Mouse (Mus musculus): Measurements from ENCODE around the gene Tcp11.

Gene Tcp11

DNA sequence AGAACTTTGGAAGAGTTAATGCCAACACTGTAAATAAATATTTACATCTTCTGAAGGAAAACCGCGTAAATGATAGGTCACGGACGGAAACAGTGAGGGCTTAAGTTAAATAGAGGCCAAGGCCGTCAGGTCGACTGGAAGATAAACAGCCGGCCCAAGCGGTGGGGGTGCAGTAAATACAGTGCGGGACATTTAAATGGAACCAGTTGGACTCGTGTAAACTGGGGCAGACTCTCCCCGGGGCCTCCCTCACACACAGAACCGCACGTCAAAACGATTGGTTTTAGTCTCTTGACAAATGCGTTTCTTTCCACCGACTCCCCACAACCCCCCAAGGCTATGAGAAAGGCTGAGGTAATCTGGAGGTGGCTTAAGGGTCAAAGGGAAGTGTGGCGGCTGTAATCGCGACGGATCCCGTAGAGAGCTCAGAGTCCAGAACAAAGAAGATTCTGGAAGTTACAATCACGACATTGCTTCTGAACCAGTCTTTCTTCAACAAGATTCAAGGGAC lies 4.0 kb upstream of the Tcp11 start:
- no peak for DNase-seq (ENCODE audit: low read depth)

DNA sequence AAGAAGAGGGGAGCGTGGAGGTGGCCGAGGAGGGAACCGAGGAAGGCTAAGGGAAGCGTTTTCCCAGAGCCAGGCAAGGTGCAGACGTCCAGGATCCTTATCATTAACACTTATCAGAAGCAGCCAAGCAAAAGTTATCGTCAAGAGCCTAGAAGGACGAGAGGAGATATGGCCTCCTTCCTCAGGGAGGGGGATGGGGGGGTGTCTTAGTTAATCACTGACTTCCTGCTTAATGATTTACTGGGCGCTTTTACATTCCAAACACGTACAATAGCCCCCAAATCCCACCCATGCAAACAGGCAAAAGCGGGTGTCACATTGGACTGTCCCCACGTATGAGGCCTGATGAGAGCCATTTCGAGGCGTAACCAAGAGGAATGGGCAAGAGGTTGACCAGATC lies 2.4 kb upstream of the Tcp11 start:
- no peak for DNase-seq (ENCODE audit: low read depth)

DNA sequence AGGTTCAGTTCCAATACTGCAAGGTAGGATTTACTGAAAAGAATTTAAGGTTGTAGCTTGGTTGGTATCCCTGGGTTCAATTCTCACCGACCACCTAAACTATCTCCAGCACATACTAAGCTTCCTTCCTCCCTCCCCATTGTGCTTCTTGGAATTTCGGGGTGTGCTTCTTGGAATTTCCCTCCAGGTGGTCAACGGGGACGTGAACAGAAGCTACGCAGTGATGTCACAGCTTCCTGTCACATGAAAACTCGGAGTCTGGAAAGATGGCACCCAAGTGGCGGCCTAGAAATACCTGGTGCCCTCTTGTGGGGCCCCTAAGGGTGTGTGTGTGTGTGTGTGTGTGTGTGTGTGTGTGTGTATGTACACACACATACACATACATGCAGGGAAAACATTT lies 1.4 kb upstream of the Tcp11 start:
- no peak for DNase-seq (ENCODE audit: low read depth)

DNA sequence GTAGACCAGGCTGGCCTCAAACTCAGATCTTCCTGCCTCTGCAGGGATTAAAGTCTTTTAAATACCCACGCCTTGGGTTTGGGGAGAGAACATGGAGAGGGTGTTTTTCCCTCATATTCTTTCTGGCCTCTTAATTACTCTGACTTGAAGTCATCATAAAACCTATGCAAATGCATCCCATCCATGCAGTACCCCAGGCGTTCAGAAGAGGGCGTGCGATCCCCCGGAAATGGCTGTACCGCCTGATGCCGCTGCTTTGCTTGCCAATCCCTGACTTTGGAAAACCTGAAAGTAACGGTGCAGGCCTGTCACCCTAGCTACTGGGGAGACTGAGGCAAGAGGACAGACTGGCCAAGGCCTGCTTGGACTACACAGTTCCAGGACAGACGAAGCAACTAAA lies 946 bp upstream of the Tcp11 start:
- DNase-seq (ENCODE audit: low read depth) = peak; percentile 30

DNA sequence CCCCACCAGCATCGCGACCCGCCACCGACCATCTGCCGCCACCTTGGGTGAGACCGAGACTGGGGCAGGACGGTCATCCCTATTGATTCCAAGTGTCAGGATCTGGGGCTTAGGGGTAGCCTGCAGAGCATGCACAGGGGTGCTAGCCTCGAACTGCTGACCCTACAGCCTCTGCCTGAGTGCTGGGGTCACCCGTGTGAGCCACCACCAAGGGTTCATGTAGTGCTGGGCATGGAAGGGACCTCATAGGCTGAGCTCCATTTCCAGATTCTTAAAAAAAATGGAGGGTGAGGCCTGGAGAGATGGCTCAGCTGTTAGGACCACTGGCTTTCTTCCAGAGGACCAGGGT lies 352 bp upstream of the Tcp11 start:
- no peak for DNase-seq (ENCODE audit: low read depth)

DNA sequence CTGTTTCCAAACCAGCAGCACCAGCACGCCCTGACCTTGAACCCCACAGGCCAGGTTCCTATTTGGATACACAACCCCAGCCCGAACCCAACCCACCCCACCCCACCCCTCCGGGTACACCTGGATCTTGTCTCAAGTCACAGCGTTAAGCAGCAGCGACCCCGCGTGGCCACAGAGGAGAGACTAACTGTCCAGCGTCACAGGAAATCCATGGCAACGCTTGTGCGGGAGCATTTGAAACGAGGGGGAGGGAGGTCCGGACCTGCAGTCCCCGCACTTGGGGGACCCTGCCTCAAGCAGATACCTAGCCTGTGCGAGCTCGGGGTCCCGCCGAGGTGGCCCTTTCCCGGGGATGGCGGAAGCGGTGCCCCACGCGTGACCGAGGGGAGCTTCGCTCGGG lies 821 bp downstream of the Tcp11 start:
- DNase-seq (ENCODE audit: low read depth) = peak; percentile 90

DNA sequence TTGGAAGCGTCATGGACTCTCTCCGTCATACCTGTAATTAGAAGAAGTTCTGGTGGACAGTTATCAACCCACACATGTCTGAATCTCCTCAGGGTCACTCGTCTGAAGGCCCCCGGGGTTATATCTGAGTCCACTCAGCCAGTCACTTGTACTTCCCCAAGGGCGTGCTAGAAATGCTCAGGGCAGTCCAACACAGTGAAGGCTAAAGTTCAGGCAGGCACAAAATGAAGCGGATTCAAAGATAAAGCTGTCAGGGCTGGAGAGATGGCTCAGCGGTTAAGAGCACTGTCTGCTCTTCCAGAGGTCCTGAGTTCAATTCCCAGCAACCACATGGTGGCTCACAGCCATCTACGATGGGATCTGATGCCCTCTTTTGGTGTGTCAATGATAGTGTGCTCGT lies 2.4 kb downstream of the Tcp11 start:
- no peak for DNase-seq (ENCODE audit: low read depth)

DNA sequence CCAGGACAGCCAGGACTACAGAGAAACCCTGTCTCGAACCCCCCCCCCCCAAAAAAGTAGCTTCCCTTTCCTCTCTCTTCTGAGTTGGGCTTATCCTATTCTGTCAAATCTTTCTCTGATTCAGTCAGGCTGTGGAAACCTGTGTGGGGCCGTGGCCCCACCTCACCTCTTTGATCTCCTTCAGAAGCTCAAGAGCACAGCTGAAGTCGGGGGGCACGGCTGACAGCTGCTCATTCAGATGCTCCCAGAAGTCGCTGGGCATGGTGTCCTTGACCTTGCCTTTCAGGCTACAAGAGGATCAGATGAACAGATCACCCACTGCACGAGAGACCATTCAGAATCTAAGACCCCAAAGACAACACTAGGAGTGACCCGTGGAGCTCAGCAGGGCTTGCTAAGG lies 6.0 kb downstream of the Tcp11 start:
- DNase-seq (ENCODE audit: low read depth) = no peak

DNA sequence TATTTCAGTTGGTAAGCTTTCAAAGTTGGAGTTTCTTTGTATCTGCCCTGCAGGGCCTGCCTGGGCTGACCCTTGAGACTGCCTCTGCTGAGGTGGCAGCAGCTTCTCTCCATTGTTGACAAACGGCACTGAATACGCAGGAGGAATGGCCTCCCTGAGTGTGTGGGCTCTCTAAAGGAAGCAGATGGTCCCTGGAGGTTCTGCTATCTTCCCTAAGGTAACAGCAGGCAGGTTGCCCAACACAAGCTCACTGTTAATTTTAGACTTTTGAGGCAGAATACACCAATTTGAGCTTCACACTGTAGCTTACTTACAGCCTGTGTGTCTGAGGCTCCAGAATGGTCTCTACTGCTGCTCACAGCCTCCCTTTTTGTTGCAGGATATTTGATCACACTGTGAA lies 7.7 kb downstream of the Tcp11 start:
- DNase-seq (ENCODE audit: low read depth) = no peak

DNA sequence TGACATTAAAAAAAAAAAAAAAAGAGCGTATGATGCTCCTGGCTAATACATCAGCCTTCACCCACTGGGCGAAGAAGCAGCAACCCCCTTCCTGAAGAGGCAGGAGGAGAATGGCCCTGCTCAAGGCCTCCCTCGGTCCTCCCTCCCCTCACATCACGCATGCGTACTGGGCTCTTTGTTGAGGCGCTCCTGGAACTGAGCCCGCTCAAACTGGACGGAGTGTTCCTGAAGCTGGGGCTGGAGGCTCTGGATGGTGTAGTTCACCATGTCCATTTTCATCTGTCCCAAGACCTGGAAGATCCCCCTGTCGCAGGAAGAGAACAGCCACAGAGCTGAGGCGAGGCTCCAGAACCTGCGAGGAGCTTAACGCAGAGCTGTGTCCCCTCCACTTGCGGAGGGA lies 10.2 kb downstream of the Tcp11 start:
- no peak for DNase-seq (ENCODE audit: low read depth)

DNA sequence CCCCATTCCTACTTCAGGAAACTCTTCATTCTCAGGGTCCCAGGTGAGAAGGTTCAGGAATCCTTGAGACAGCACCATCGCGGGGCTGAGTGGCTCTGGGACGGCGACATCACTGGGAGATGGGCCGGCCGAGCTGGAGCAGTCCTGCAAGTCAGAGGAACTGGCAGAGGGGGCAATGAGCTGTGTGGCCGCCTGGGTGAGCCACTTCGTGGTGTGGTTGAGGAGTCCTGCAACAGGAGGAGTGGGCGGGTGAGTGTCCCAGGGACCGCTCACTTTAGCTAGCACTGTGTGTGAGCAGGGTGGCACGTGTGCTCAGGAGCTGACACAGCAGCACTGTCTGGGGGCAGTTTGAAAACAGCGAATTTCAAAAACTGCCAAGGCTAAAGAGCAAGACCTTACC lies 11.0 kb downstream of the Tcp11 start:
- no peak for DNase-seq (ENCODE audit: low read depth)

DNA sequence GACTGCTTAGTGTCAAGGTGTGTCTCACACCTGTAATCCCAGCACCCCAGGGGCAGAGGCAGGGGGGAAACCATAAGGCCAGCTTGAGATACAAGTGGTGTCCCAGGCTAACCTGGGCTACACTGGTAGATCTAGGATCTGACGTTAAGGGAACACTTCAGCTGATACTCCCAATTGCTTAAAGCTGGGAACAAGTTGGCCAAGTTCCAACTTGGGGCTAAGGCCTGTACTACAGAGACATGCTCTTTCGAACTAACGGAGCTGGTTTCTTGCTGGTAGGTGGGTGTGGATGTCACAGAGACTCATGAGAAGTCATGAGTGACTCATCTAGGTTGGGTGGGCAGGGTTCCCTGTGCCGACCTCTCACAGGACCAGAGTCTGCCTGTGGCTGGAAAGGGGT lies 13.1 kb downstream of the Tcp11 start:
- DNase-seq (ENCODE audit: low read depth) = peak; percentile 48

DNA sequence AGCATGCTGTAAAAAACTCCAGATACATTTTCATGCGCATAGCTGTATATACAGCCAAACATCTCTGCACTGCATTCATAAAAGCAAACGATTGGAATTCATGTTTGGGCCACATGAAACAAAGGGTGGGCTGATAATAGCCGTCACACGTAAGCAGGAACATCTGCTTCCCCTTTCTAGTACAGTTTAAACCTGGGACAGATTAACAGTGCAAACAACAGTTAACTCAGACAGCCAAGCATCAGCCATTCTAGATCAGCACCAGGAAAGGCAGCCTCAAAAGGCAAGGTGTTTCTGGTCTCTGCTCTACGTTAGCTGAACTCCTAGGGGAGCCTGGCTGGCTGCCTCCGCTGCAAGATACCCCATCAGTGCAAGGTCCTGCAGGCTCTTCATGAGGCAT lies 17.3 kb downstream of the Tcp11 start:
- DNase-seq (ENCODE audit: low read depth) = no peak

DNA sequence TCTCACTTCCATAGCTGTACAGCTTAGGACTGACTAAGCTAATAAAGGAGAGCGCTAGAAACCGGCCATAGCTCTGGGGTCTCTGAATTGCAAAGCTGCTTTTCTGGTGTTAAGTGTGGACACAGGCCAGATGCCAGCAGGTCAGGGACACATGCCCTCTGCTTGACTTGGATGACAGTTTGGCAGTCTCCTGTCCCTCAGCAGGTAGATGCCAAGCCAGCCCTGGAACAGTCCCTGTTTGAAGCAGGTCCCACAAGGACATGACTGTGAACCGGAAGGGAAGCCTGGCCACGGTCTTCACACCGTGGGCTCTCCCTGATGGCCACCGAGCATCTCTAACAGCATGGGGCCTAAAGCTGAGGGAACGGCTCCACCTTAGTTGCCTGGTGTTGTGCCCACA lies 17.7 kb downstream of the Tcp11 start:
- DNase-seq (ENCODE audit: low read depth) = no peak

DNA sequence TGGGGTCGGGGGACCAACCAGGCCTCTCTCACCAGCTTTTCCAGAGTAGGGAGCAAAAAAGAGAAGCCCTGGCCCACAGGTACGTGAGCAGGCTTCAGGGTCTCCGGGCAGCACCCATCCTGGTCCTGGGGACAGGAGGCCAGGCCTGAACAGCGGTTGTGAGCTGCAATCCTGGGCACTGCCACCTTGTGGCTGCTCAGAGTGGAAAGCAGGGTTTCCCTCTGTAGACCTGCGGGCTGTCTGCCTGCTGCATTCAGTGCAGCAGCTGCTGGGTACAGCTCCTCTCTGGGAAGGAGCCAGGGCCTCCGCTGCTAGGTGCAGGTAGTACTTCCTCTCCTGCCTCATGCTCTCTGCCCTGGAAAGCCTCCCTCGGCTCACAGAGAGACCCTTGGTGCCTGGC lies 19.0 kb downstream of the Tcp11 start:
- peak; percentile 68 for DNase-seq (ENCODE audit: low read depth)

DNA sequence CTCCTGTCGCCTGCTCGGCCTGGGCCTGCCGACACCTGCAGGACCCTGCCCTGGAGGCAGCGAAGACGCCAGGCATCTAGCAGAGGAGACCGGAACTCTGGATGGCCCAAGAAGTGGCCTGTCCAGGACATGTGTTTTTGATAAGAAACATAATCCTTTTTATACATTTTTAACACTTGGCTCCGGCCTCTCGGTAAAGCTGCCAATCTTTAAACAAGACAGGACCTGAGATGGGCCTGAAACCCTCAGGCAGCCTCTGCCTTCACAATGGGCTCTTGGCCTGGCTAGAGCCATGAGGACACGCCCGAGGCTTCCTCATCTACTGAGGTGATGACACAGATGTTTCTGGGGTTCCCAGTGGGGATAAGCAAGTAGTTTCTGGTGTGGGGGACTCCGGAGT lies 19.8 kb downstream of the Tcp11 start:
- DNase-seq (ENCODE audit: low read depth) = peak; percentile 79

DNA sequence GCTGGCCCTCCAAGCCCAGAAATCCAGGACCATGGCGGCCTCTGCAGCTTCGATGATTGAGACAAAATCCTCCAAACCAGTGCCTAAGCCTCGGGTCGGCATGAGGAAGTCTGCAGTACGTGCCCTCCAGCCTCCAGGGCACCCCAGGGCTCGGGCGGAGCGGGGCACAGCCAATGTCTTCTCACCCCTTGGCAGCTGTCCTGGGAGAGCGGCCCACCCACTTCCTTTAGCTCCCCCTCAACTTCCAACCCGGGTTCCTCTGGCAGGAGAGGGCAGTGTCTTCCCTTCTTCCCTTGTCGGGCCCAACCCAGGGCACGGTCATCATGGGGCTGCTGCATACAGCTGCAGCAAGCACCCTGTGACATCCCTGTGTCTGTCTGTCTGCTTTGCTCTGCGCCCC lies 22.1 kb downstream of the Tcp11 start:
- no peak for DNase-seq (ENCODE audit: low read depth)

DNA sequence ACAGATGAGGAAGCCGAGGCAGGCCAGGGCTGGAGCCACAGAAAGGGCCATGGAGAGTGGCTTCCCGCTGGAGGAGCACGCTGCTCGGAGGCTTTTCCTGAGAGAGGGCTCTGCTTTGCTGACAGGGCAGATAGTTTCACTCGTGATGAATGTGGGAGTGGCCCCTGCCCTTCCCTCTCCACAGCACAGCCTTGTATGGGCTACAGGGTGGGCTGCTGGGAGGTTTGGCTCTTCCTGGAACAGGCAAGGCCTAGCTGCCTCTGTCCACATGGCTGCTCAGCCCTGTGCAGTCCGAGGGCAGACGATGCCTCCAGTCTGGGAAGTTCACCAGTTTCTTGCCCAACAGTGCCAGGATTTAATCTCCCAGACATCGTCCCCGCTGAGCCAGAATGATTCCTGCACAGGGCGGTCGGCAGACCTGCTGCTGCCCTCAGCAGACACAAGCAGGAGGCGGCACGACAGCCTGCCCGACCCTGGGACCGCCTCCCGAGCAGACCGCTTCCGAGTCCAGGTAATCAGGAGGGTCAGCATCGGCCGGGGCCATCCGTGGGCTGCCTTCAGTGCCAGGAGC lies 28.1 kb downstream of the Tcp11 start:
- no peak for DNase-seq (ENCODE audit: low read depth)

DNA sequence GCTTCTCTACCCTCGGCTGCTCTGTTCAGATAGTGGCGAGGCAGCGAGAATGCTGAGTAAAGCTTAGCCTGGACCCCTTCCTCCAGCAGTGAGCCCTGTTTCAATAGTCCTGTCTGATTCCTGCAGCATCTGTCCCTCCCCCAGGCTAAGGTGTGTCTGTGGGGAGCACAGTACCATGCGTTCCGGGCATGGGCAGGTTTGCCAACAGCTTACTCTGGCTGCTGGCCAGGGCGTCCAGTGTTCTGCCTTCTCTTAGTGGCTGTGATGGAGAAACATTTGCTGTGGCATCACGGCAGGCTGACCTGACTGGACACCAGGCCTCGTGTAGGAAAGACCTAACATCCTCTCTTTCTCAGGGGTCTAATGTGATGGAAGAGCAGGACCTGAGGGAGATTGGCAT lies 30.2 kb downstream of the Tcp11 start:
- DNase-seq (ENCODE audit: low read depth) = no peak

DNA sequence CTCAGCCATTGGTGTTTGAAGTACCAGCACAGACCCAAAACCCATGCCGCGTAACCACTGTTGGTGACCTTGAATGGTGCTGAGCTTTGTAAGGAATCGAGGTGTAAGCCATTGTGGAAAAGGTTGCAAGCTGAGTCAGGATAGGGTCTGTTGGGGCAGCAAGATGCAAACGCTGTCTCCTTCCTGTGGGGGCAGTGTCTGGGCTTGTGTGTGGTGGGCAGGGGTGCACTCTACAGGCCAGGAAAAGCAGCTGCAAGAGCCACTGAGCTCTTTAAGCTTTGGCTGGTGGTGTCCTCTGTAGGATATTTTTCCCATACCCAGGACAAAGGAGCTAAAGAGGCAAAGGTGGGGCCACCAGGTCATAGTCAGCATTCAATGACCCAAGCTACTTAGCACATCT lies 32.0 kb downstream of the Tcp11 start:
- DNase-seq (ENCODE audit: low read depth) = peak; percentile 83

DNA sequence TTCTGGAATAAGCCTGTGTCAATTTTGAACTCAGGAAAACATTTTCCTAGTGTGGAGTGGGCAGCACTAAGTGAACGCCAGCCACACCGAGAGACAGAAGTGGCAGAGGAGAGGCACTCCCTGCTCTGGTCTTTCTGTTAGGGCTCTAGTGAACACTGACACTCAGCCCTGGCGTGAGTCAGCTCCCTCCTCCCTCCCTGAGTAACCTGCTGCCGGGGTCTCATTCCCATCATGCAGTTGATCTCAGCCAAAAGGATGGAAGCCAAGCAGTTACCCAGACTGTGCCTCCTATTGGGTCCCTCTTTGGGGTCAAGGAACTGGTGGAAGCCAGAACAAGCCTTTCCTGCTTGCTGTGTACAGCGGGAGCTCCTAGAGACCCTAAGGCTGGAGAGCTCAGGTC lies 32.9 kb downstream of the Tcp11 start:
- DNase-seq (ENCODE audit: low read depth) = no peak

DNA sequence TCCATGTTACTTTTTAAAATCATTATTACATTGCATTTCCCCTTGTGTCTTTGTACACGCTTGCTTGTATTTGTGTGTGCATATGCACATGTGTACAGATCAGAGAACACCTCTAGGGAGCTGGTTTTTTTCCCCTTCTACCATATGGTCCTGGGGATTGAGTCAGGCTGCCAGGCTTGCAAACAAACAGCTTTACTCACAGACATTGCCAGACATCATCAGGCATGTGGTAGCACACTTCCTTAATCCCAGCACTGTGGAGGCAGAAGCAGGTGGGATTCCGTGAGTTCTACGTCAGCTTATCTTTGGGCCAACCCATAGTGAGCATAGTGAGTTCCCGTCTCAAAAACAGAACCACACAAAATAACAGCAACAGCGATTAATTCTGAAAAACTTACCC lies 33.4 kb downstream of the Tcp11 start:
- DNase-seq (ENCODE audit: low read depth) = no peak

DNA sequence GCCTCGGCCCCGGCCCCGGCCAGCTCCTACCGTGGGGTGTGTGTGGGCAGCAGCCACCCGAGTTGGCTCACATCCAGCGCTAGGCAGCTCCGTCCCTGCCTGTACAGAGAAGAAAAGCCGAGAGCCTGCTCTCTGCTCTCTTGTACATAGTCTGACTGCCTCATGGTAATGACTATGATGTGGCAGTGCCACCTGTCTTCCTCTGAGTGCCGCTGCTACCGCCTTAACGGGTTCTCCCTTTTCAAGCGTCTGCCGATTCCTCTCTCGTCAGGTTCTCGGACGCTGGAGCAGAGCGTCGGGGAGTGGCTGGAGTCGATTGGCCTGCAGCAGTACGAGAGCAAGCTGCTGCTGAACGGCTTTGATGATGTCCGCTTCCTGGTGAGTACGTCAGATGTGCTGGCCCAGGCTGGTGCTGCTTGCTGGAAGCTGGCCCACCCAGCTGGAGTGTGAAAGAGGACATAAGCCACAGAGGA lies 38.1 kb downstream of the Tcp11 start:
- no peak for DNase-seq (ENCODE audit: low read depth)

DNA sequence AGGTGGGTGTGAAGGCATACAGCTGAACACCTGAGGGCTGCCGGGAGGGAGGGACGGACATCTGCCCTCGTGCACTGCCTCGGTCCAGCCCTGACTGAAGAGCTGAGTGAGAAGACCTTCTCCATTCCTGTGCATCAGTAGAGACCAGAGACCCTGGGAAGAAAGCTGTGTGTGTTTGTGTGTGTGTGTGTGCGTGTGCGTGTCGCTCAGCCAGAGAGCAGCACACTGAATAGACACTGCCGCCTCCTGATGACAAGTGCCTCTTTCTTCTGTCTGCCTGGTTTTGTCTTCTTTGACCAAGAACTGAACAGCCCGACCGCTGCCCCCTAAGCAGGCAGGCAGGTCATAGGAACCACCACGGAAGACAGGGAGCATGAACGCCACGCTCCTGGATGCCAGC lies 39.1 kb downstream of the Tcp11 start:
- DNase-seq (ENCODE audit: low read depth) = no peak

DNA sequence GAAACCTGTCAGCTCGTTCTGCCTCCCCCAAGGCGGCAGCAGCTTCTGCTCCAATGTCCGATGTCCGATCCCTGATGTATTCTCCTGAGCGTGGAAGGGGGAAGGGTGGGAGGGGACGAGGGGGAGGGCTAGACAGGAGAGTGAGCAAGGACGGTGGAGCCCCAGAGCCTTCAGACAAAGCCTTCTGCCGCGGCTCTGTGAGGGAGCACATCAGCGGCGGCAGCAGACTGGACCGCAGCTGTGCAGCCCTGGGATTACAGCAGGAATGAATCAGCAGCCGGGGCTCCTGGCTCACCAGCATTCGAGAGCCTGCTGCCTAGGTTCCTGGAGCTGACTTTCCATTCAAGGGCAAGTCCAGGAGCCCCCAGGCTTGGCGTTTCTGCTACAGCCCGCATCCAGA lies 39.8 kb downstream of the Tcp11 start:
- DNase-seq (ENCODE audit: low read depth) = no peak
